Mouse (Mus musculus): ENCODE data around the gene Tsc22d3. TPM values are rescaled to one million over a fixed set of nuclear protein-coding genes. Genes with fewer than 3 reads are reported as not detected.
"Not testable (repeated sequence)": the region's sequence is repeated elsewhere in the genome, so short reads cannot be mapped to it uniquely, and the experiment has no call there.

Tsc22d3 gene
- total RNA-seq, 2 experiments from 2014 or later = 126 to 137 TPM

- intact Hi-C loops (cut with DNase I) = no loop called here
- no peak for DNase-seq (ENCODE audit: low spot score in 2 of 2)
Observed at GRCm38 (mm10) chrX:140569595-140569994, 30.9 kb downstream of the Tsc22d3 start.

- no peak for DNase-seq (ENCODE audit: low spot score in 2 of 2)
- intact Hi-C loops (cut with DNase I) = no loop called here
Observed at GRCm38 (mm10) chrX:140567711-140568407, 32.6 kb downstream of the Tsc22d3 start.

- intact Hi-C loops (cut with DNase I) = no loop called here
- DNase-seq (ENCODE audit: low spot score in 2 of 2) = no peak
Observed at GRCm38 (mm10) chrX:140565759-140566158, 34.7 kb downstream of the Tsc22d3 start.

GRCm38 (mm10) chrX:140565212-140565611 lies 35.2 kb downstream of the Tsc22d3 start:
- intact Hi-C loops (cut with DNase I) = no loop called here
- DNase-seq (ENCODE audit: low spot score in 2 of 2) = no peak

GRCm38 (mm10) chrX:140564777-140565176 lies 35.7 kb downstream of the Tsc22d3 start:
- intact Hi-C loops (cut with DNase I) = loop anchor here (1.0 kb wide), 1 partner anchor 20 kb away; no protein-coding TSS in a partner anchor
- no peak for DNase-seq (ENCODE audit: low spot score in 2 of 2)

GRCm38 (mm10) chrX:140558176-140558844 lies 42.1 kb downstream of the Tsc22d3 start:
- no peak for DNase-seq (ENCODE audit: low spot score in 2 of 2)
- intact Hi-C loops (cut with DNase I) = no loop called here

DNA sequence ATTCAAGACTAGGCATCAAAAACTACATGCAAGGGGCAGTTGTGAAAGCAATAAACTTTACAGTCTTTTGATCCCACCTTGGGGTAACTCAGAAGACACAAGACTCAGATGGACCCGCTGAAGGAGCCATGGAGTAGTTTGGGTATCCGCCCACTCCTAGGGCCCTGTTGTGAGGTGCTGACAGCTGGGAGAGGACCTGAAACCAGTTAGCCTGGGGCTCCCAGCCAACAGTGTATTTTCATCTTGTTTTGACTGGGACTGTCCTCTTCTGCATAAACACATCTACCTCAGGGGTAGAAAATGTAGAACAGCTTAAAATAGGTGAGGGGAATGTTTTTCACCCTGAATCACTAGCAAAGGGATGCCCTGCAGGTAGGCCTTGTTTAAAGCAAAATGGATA lies 44.5 kb downstream of the Tsc22d3 start:
- intact Hi-C loops (cut with DNase I) = no loop called here
- no peak for DNase-seq (ENCODE audit: low spot score in 2 of 2)

DNA sequence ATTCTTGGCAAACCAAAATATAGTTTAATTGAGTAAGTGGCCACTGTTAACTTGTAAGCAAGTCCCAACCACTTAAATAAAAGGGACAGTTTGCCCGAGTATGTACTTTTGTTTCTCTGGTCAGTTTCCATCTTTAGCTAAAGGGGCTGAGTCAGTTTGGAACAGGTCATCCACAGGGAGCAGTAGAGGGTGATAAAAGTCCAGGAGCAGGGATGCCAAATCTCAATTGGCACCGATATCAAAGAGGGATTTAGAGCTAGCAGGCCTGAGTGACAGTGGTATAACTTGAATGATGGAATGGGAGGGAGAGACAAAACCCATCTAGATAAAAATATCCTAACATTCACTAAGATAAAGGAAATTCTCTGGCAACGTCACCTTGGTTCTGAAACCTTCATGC lies 45.0 kb downstream of the Tsc22d3 start:
- DNase-seq (ENCODE audit: low spot score in 2 of 2) = no peak
- intact Hi-C loops (cut with DNase I) = no loop called here

DNA sequence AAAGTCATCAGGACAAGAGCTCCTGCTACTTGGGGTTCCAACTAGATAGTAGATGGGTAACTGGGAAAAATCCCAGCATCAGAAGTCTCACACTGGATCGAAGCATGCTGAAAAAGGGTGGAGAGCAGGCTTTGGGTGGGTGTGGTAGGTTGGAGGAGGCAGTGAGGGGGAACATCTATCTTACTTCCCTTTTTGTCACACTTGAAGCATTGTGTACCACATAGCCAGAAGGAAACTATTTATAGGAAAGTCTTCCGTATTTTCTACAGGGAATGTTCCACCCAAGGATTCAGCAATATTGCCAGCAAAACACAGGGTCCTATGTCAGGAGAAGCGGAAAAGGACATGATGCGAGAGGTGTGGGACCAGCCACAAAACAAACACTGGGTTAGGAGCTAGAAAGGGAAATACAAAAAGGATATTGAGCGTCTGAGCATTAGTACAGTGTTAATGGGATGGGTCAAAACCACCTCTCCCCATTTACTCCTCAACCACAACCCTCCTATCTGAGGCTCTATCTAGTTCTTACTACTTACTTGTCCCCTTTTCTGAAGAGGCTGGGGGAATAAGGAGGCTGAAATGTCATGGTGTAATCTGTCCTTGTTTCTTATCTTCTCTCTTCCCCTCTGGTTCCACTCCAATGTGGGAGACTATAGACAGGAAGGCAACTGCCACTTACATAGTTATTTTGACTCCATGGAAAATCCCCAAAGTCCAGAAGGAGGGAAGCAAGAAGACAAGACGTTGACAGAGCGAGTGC lies 52.6 kb downstream of the Tsc22d3 start:
- intact Hi-C loops (cut with DNase I) = no loop called here
- no peak for DNase-seq (ENCODE audit: low spot score in 2 of 2)

DNA sequence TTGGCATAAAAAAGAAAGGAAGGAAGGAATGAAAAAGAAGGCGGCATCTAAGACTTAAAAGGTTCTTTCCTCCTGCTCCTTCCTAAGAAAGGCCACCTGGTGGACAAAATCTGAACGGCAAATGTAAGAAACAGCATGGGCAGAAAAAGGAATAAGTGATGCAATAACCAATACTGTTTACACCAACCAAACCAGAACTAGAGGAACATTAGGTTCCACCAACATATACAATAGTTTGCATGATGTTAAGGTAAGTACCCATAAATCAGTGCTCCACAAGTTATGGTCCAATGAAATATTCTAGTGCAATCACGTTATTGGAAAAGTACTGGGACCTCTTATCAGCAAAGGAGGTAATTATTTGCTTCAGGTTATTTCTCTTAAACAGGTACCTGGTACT lies 55.7 kb downstream of the Tsc22d3 start:
- intact Hi-C loops (cut with DNase I) = loop anchor here (1.0 to 5.0 kb wide), 3 partner anchors 20 to 53 kb away; no protein-coding TSS in a partner anchor
- no peak for DNase-seq (ENCODE audit: low spot score in 2 of 2)

DNA sequence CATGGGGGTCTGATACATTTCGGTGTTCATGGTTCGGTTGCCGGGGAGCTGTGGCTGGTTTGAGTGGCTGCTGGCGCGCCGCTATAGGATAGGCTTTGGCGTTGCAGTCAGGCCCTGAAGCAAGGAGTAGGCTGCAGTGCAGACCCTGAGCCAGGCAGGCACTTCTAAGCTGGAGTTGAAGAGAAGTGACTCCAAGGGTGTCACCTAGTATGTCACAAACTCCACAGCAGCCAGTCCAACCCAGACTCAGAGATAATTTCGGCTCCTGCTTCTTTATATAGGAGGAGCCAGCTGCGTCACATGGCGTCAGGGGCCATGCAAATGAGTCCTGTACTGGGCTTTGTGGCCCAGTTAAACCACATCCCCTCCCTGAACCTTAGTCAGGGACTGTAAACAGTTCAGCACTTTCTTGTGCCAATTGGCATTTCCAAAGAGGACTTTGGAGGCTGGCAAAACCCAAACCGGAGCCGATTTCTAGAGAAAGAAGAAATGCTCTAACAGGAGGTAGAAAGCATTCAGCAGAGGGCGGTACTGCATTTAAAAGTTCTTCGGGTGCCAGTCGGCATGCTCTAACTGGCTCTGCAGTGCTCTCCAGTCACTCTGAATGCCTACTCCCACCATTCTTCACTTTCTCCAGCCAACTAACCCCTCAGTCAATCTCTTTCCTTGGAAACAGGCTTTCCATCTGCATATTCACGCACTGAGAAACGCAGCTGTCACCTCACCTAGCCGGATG lies 57.4 kb downstream of the Tsc22d3 start:
- intact Hi-C loops (cut with DNase I) = loop anchor here (5.0 kb wide), 2 partner anchors 36 to 54 kb away; no protein-coding TSS in a partner anchor
- DNase-seq (ENCODE audit: low spot score in 2 of 2) = peak; percentile 80 to 82

DNA sequence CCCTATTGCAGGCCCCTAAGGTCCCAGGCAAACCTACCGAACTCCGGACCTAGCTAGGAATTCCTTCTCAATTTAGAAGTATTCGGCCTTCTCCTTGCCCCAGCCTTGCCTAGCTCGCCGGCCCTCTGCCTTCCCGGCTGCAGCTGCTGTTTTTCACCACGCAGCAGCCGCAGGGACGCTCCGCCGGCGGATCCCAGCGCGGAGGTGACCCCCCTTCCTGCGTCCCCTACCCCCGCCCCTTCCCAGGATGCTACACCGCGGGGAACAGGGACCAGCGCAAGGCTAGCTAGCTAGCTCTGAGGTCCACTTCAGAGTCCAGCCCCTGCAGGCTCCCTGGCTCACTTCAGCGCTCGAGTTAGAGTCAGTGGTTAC lies 58.0 kb downstream of the Tsc22d3 start:
- intact Hi-C loops (cut with DNase I) = loop anchor here (5.0 kb wide), 2 partner anchors 35 to 55 kb away; no protein-coding TSS in a partner anchor
- DNase-seq (ENCODE audit: low spot score in 2 of 2) = peak in 1 of 2 experiments; percentile 34

GRCm38 (mm10) chrX:140541711-140542473 lies 58.6 kb downstream of the Tsc22d3 start:
- intact Hi-C loops (cut with DNase I) = loop anchor here (5.0 kb wide), 2 partner anchors 35 to 55 kb away; no protein-coding TSS in a partner anchor
- peak; percentile 26 to 38 for DNase-seq (ENCODE audit: low spot score in 2 of 2)

DNA sequence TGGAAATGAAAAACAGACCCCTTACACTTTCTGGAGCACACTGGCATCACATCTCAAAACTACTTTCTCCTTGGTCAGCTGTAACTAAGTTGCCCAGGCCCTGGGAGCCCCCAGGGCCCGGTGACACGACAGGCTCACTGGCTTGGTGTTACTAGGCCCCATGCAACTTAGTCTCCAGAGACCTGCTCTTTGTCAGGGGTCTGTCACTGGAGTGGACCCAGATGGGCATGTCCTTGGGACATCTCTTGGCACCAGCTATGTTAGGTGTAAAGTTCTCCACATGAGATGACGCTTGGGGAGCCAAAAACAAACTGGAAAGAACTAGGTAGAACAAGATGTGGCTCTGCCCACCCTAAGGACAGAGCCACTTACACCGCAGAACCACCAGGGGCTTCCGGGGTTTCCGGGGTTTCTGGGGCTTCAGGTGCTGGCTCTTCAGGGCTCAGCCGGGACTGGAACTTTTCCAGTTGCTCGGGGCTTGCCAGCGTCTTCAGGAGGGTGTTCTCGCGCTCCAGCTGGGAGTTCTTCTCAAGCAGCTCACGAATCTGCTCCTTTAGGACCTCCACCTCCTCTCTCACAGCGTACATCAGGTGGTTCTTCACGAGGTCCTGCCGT lies 59.9 kb downstream of the Tsc22d3 start:
- DNase-seq (ENCODE audit: low spot score in 2 of 2) = no peak
- intact Hi-C loops (cut with DNase I) = loop anchor here (5.0 kb wide), 2 partner anchors 33 to 57 kb away; no protein-coding TSS in a partner anchor

GRCm38 (mm10) chrX:140539831-140540230 lies 60.6 kb downstream of the Tsc22d3 start:
- DNase-seq (ENCODE audit: low spot score in 2 of 2) = not testable (repeated sequence)
- intact Hi-C loops (cut with DNase I) = loop anchor here (5.0 kb wide), 2 partner anchors 33 to 57 kb away; no protein-coding TSS in a partner anchor

DNA sequence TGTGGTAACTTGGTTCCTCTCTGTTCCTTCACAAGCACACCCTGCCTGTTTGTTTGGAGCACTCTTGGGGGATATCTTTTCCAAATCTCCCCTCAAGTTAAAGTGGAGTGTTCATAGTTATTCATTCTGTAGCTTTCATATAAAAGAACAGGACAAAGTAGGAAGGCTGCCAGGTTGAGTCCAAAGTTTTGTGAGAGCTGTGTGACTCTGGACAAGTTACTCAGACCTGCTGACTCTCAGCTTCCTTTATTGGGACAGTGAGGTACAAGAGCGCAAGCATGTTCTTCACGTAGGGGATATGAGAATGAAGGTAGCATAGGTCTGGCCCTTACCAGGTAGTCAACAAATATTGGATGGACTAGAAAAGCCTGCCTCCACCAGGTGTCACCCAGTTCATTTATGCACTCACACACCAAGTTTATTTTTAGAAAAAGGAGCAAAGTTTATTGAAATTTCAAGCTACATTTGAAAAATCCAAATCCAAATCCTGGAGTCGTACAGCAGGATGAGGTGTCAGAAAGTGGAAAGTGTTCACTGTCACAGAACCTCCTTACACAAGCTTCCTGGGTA lies 61.3 kb downstream of the Tsc22d3 start:
- intact Hi-C loops (cut with DNase I) = no loop called here
- DNase-seq (ENCODE audit: low spot score in 2 of 2) = no peak

- intact Hi-C loops (cut with DNase I) = no loop called here
- no peak for DNase-seq (ENCODE audit: low spot score in 2 of 2)
Observed at GRCm38 (mm10) chrX:140538649-140539048, 61.8 kb downstream of the Tsc22d3 start.

DNA sequence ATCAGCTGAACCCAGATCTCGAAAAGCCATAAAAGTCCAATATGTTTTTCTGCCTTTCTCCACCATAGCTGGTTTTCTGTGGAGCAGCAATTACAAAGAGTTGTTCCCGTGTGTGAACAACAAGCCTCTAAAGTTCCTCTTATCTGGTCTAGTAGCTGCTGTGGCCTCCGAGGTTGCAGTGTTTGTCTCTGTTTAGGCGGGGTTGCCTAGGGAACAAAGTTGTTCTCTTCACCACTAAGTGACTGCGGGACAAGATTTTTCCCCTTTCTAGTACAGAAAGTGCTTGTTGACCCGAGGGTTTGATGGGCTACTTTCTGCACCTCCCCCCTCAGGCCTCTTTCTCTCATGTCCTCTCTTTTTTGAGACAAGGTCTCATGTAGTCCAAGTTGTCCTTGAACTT lies 62.8 kb downstream of the Tsc22d3 start:
- intact Hi-C loops (cut with DNase I) = no loop called here
- DNase-seq (ENCODE audit: low spot score in 2 of 2) = no peak
